Mouse (Mus musculus) liver, embryonic 16.5 days (tissue): ENCODE data around the gene Ttll1. TPM values are rescaled to one million over a fixed set of nuclear protein-coding genes. Genes with fewer than 3 reads are reported as not detected.

Source experiments
- ATAC-seq: fragments of 200-750 bp; cut with Nextera tagmentation; 2 replicates; pipeline ENCODE4 v1.8.0; 2017; ENCODE audit warnings: low read depth, mild to moderate bottlenecking, moderate number of reproducible peaks, moderate library complexity
- H3K27ac ChIP-seq: fragments of 300-500 bp; sonication (generic); 2 replicates; pipeline ENCODE4 v1.5.1; 2014; ENCODE audit warnings: mild to moderate bottlenecking, low read length
- H3K27me3 ChIP-seq: fragments of 300-500 bp; sonication (generic); 2 replicates; pipeline ENCODE4 v1.6.1; 2014; ENCODE audit warnings: low read depth, low read length, mixed read lengths; ENCODE audit not compliant: control insufficient read depth, insufficient read depth
- H3K36me3 ChIP-seq: fragments of 300-500 bp; sonication (generic); 2 replicates; pipeline ENCODE4 v1.6.1; 2014; ENCODE audit warnings: mild to moderate bottlenecking; ENCODE audit not compliant: control insufficient read depth, insufficient read depth
- H3K4me1 ChIP-seq: fragments of 300-500 bp; sonication (generic); 2 replicates; pipeline ENCODE4 v1.6.1; 2014; ENCODE audit warnings: low read depth, low read length, mixed read lengths; ENCODE audit not compliant: control insufficient read depth
- H3K4me2 ChIP-seq: fragments of 300-500 bp; sonication (generic); 2 replicates; pipeline ENCODE4 v1.6.1; 2014; ENCODE audit warnings: low read depth, low read length, mixed read lengths
- H3K4me3 ChIP-seq: fragments of 300-500 bp; sonication (generic); 2 replicates; pipeline ENCODE4 v1.5.1; 2014; ENCODE audit warnings: low read depth, mild to moderate bottlenecking, low read length
- H3K9ac ChIP-seq: fragments of 300-500 bp; sonication (generic); 2 replicates; pipeline ENCODE4 v1.6.1; 2014; ENCODE audit warnings: low read depth, low read length
- H3K9me3 ChIP-seq: fragments of 300-500 bp; sonication (generic); replicated peaks from 2 replicates; pipeline ENCODE4 v1.6.1; 2016; ENCODE audit warnings: low read length; ENCODE audit not compliant: control insufficient read depth
- WGBS: fragments of 180-500 bp; shearing (Covaris S2); extraction: QIAGEN DNeasy Blood & Tissue Kit; methylation state at CpG from one replicate; pipeline ENCODE4 v1.1.7; 2014; ENCODE audit not compliant: insufficient replicate concordance; 5-methylcytosine and 5-hydroxymethylcytosine counted together
- polyA plus RNA-seq: library from polyadenylated mRNA; unstranded; fragments of >200 nt; fragmentation: Nextera tagmentation; extraction: Ambion mirVana; gene quantifications from 2 replicates; pipeline ENCODE4 v1.2.1, GENCODE M21; 2015

Ttll1 gene
- polyA plus RNA-seq, 1 experiment from 2014 or later: 4.7 TPM

- Histone ChIP-seq H3K4me2 (no peak overlapping the region), H3K27me3 (no peaks in the 10 kb centered on the region), H3K9me3 (no peaks in the 10 kb centered on the region), H3K9ac (no peak overlapping the region), H3K27ac (no peak overlapping the region), H3K4me3 (no peak overlapping the region), H3K36me3 (no peaks in the 10 kb centered on the region), H3K4me1 (peaks cover 39% of the 10 kb centered on the region)
- 76% methylated on average over 5 of the region's 5 CpGs for WGBS
- ATAC-seq: no peak
These were observed 55.1 kb downstream of the Ttll1 start for GRCm38 (mm10) chr15:83455637-83456036.

- Histone ChIP-seq H3K4me2 (no peak overlapping the region), H3K4me3 (no peak overlapping the region), H3K27me3 (no peaks in the 10 kb centered on the region), H3K9ac (no peak overlapping the region), H3K27ac (no peak overlapping the region), H3K36me3 (no peaks in the 10 kb centered on the region), H3K9me3 (no peaks in the 10 kb centered on the region), H3K4me1 (peaks cover 44% of the 10 kb centered on the region)
- 55% methylated on average over 3 of the region's 3 CpGs for WGBS
- ATAC-seq: peak; percentile 40
These were observed 55.7 kb downstream of the Ttll1 start for GRCm38 (mm10) chr15:83455034-83455433.

- Histone ChIP-seq H3K27me3 (no peaks in the 10 kb centered on the region), H3K4me1 (peaks cover 49% of the 10 kb centered on the region), H3K4me3 (no peak overlapping the region), H3K27ac (no peak overlapping the region), H3K36me3 (no peaks in the 10 kb centered on the region), H3K4me2 (no peak overlapping the region), H3K9ac (no peak overlapping the region), H3K9me3 (no peaks in the 10 kb centered on the region)
- no peak for ATAC-seq
- 70% methylated on average over 7 of the region's 7 CpGs for WGBS
These were observed 56.3 kb downstream of the Ttll1 start for GRCm38 (mm10) chr15:83454419-83454818.

- no peak overlapping the region for H3K9ac ChIP-seq
- H3K4me2 ChIP-seq: no peak overlapping the region
- no peaks in the 10 kb centered on the region for H3K27me3 ChIP-seq
- no peaks in the 10 kb centered on the region for H3K36me3 ChIP-seq
- no peak overlapping the region; the same call in none of the 2 replicates for H3K27ac ChIP-seq
- H3K4me3 ChIP-seq: no peak overlapping the region
- H3K9me3 ChIP-seq: no peaks in the 10 kb centered on the region
- ATAC-seq: no peak
- peaks cover 50% of the 10 kb centered on the region for H3K4me1 ChIP-seq
- WGBS: 73% methylated on average over 3 of the region's 3 CpGs
These were observed 56.8 kb downstream of the Ttll1 start for GRCm38 (mm10) chr15:83453879-83454278.

GRCm38 (mm10) chr15:83452219-83452760 is 58.4 kb downstream of the Ttll1 start:
- peak overlapping the region; percentile 59 for H3K27ac ChIP-seq
- no peaks in the 10 kb centered on the region for H3K9me3 ChIP-seq
- 45% methylated on average over 7 of the region's 7 CpGs for WGBS
- ATAC-seq: 0 out of 2 replicates have a peak, but pooled peaks have one; percentile 8
- no peak overlapping the region for H3K4me2 ChIP-seq
- H3K4me1 ChIP-seq: peaks cover 66% of the 10 kb centered on the region
- no peaks in the 10 kb centered on the region for H3K27me3 ChIP-seq
- no peak overlapping the region for H3K4me3 ChIP-seq
- H3K36me3 ChIP-seq: no peaks in the 10 kb centered on the region
- no peak overlapping the region for H3K9ac ChIP-seq

- Histone ChIP-seq H3K27me3 (no peaks in the 10 kb centered on the region), H3K4me1 (peaks cover 63% of the 10 kb centered on the region), H3K4me2 (no peak overlapping the region), H3K9me3 (no peaks in the 10 kb centered on the region), H3K4me3 (no peak overlapping the region), H3K36me3 (no peaks in the 10 kb centered on the region), H3K9ac (no peak overlapping the region), H3K27ac (peak overlapping the region; percentile 59)
- ATAC-seq: peak; percentile 63
- WGBS: 41% methylated on average over 7 of the region's 7 CpGs
These were observed 59.0 kb downstream of the Ttll1 start for GRCm38 (mm10) chr15:83451621-83452210.

- peaks cover 66% of the 10 kb centered on the region for H3K4me1 ChIP-seq
- ATAC-seq: no peak
- H3K4me2 ChIP-seq: no peak overlapping the region
- H3K9me3 ChIP-seq: no peaks in the 10 kb centered on the region
- H3K27me3 ChIP-seq: no peaks in the 10 kb centered on the region
- H3K36me3 ChIP-seq: no peaks in the 10 kb centered on the region
- no peak overlapping the region for H3K27ac ChIP-seq
- no peak overlapping the region for H3K9ac ChIP-seq
- no peak overlapping the region for H3K4me3 ChIP-seq
- WGBS: 90% methylated on average over 2 of the region's 2 CpGs
These were observed 60.7 kb downstream of the Ttll1 start for GRCm38 (mm10) chr15:83450007-83450406.

- H3K4me2 ChIP-seq: no peak overlapping the region
- H3K9ac ChIP-seq: no peak overlapping the region
- H3K36me3 ChIP-seq: no peaks in the 10 kb centered on the region
- peaks cover 69% of the 10 kb centered on the region for H3K4me1 ChIP-seq
- no peaks in the 10 kb centered on the region for H3K27me3 ChIP-seq
- WGBS: 64% methylated on average over 5 of the region's 5 CpGs
- H3K9me3 ChIP-seq: no peaks in the 10 kb centered on the region
- ATAC-seq: no peak
- H3K4me3 ChIP-seq: no peak overlapping the region
- H3K27ac ChIP-seq: peak overlapping the region; percentile 51
These were observed 62.0 kb downstream of the Ttll1 start for GRCm38 (mm10) chr15:83448646-83449045.

GRCm38 (mm10) chr15:83447791-83448544 is 62.7 kb downstream of the Ttll1 start:
- H3K27me3 ChIP-seq: no peaks in the 10 kb centered on the region
- WGBS: 60% methylated on average over 10 of the region's 10 CpGs
- H3K4me2 ChIP-seq: peak overlapping the region; percentile 25
- peak overlapping the region; percentile 13; the same call in 1 of the 2 replicates for H3K4me3 ChIP-seq
- H3K9me3 ChIP-seq: no peaks in the 10 kb centered on the region
- H3K4me1 ChIP-seq: peaks cover 67% of the 10 kb centered on the region
- H3K27ac ChIP-seq: peak overlapping the region; percentile 51
- peak; percentile 51 for ATAC-seq
- H3K9ac ChIP-seq: no peak overlapping the region
- no peaks in the 10 kb centered on the region for H3K36me3 ChIP-seq
